34 mouse cellular contexts compared by ENCODE assay signal in genomic region chr2:28585730-28586129, GRCm38 (mm10). TPM values are rescaled to one million over a fixed set of nuclear protein-coding genes. Genes with fewer than 3 reads are reported as not detected.
"Had no signal": no experiment of that assay in that cellular context is flagged by ENCODE, and none has a peak within 500 bp of the region (broad histone marks: within the 10 kb centered on the region; RNA-seq: fewer than 3 reads in every experiment).

No protein-coding gene starts in this region.

- H3K36me3 ChIP-seq: heart, embryonic 15.5 days had no signal

- H3K4me2 ChIP-seq: heart, embryonic 11.5 days; heart, embryonic 13.5 days; heart, embryonic 15.5 days; hindbrain, embryonic 13.5 days; hindbrain, embryonic 15.5 days; kidney, embryonic 15.5 days; limb, embryonic 13.5 days; limb, embryonic 15.5 days had no signal

- H3K27ac ChIP-seq: heart, adult 2 months; heart, embryonic 13.5 days; heart, embryonic 15.5 days; hindbrain, embryonic 13.5 days; hindbrain, embryonic 15.5 days; hindbrain, postnatal 0 days; kidney, embryonic 15.5 days; kidney, postnatal 0 days; limb, embryonic 13.5 days; limb, embryonic 15.5 days; liver, embryonic 14.5 days had no signal

- H3K27me3 ChIP-seq: hindbrain, embryonic 15.5 days; limb, embryonic 13.5 days; limb, embryonic 15.5 days had no signal

- H3K9ac ChIP-seq: heart, embryonic 13.5 days; heart, embryonic 15.5 days; hindbrain, embryonic 13.5 days; hindbrain, embryonic 15.5 days; kidney, embryonic 15.5 days; limb, embryonic 13.5 days; limb, embryonic 15.5 days; liver, embryonic 14.5 days had no signal

- ATAC-seq: hindbrain, postnatal 0 days had no signal

- DNase-seq: heart, adult 11 months had no signal

- H3K9me3 ChIP-seq: heart, embryonic 13.5 days; heart, embryonic 15.5 days; hindbrain, embryonic 13.5 days; hindbrain, embryonic 15.5 days; kidney, embryonic 15.5 days; limb, embryonic 13.5 days; limb, embryonic 15.5 days had no signal

- H3K4me3 ChIP-seq: heart, adult 2 months; heart, embryonic 13.5 days; heart, embryonic 15.5 days; hindbrain, embryonic 13.5 days; hindbrain, embryonic 15.5 days; kidney, embryonic 15.5 days; limb, embryonic 13.5 days; limb, embryonic 15.5 days had no signal

RNA-seq across cellular contexts. Expression of gene Cel, which starts 22.5 kb away (rescaled TPM):
- total RNA-seq: gastrocnemius, adult 8-10 months; gastrocnemius, postnatal 14 days; gastrocnemius, postnatal 36 days; heart, adult 2 months; heart, postnatal 14 days; heart, postnatal 36 days; hematopoietic stem cell, adult 5-6 weeks; hindbrain, postnatal 0 days; layer of hippocampus, adult 18-20 months; layer of hippocampus, adult 8-10 months; layer of hippocampus, postnatal 14 days; layer of hippocampus, postnatal 36 days; left cerebral cortex, adult 18-20 months; left cerebral cortex, adult 8-10 months; left cerebral cortex, postnatal 25 days; left cerebral cortex, postnatal 4 days had no signal
- polyA plus RNA-seq: heart, adult 2 months; heart, embryonic 11.5 days; heart, embryonic 13.5 days; heart, postnatal 0 days; hindbrain, embryonic 11.5 days; hindbrain, postnatal 0 days; kidney, adult 2 months; kidney, postnatal 0 days; limb, embryonic 11.5 days; limb, embryonic 15.5 days had no signal

RNA-seq across cellular contexts. Expression of gene Gfi1b, which starts 36.1 kb away (rescaled TPM):
- total RNA-seq: gastrocnemius, adult 18-20 months; gastrocnemius, adult 8-10 months; gastrocnemius, postnatal 14 days; gastrocnemius, postnatal 36 days; heart, adult 2 months; heart, postnatal 14 days; heart, postnatal 36 days; hindbrain, postnatal 0 days; layer of hippocampus, adult 18-20 months; layer of hippocampus, adult 8-10 months; layer of hippocampus, postnatal 14 days; layer of hippocampus, postnatal 36 days; left cerebral cortex, adult 18-20 months; left cerebral cortex, adult 8-10 months; left cerebral cortex, postnatal 25 days; left cerebral cortex, postnatal 4 days; liver, adult 2 months had no signal
- polyA plus RNA-seq: hindbrain, postnatal 0 days; intestine, embryonic 14.5 days; liver, adult 2 months had no signal
